Mouse (Mus musculus): ENCODE data around the gene Gm17617.
"Not testable (repeated sequence)": the region's sequence is repeated elsewhere in the genome, so short reads cannot be mapped to it uniquely, and the experiment has no call there.

GRCm38 (mm10) chr13:55097841-55098240 lies 35.5 kb downstream of the Gm17617 start:
- TF ChIP-seq HCFC1 (IDR thresholded peaks at IDR 0.05; ENCODE audit: low read depth, low read length); POLR2A (IDR thresholded peaks at IDR 0.05; ENCODE audit: low read depth, low read length); EP300 (IDR thresholded peaks at IDR 0.05; ENCODE audit: low read length); TCF12 (IDR thresholded peaks at IDR 0.05; ENCODE audit: low read depth, low read length); ZNF384 (IDR thresholded peaks at IDR 0.05; ENCODE audit: low read depth, low read length); ZMIZ1 (IDR thresholded peaks at IDR 0.05; ENCODE audit: low read depth, low read length); RAD21 (IDR thresholded peaks at IDR 0.05; ENCODE audit: low read depth, low read length); MAZ (IDR thresholded peaks at IDR 0.05; ENCODE audit: low read depth, low read length); MAFK (IDR thresholded peaks at IDR 0.05; ENCODE audit: insufficient replicate concordance, low read length); NELFE (IDR thresholded peaks at IDR 0.05; ENCODE audit: low read depth, low read length); USF1 (IDR thresholded peaks at IDR 0.05; ENCODE audit: low read depth, low read length); JUND (conservative IDR thresholded peaks at IDR 0.05; ENCODE audit: low read depth, low read length): not testable (repeated sequence)
- 0 out of 4 replicates have a peak, but pooled peaks of 1 of the 2 experiments have one; percentile 8 for TF ChIP-seq CTCF (conservative IDR thresholded peaks at IDR 0.05 in 1 of 2, IDR thresholded peaks at IDR 0.05 in 1 of 2; ENCODE audit: low read depth in 2 of 2, low read length in 2 of 2)

Measured in CH12.LX (cell line).